Mouse (Mus musculus): Measurements from ENCODE around the gene Btn2a2. TPM values are rescaled to one million over a fixed set of nuclear protein-coding genes. Genes with fewer than 3 reads are reported as not detected.
"Not testable (repeated sequence)": the region's sequence is repeated elsewhere in the genome, so short reads cannot be mapped to it uniquely, and the experiment has no call there.

Gene Btn2a2
- polyA plus RNA-seq, 1 experiment: 0.20 TPM

- H3K4me3 ChIP-seq: peak within 1 kb of the TSS; percentile 41
- TF ChIP-seq MAX (IDR thresholded peaks at IDR 0.05; ENCODE audit: low read depth): peak; percentile 56
- peak; percentile 100 for TF ChIP-seq E2F4 (IDR thresholded peaks at IDR 0.05; ENCODE audit: insufficient read depth)
- TF ChIP-seq POLR2AphosphoS2 (IDR thresholded peaks at IDR 0.05; ENCODE audit: insufficient read length, low read depth): peak; percentile 98
- TF ChIP-seq POLR2A (IDR thresholded peaks at IDR 0.05; ENCODE audit: insufficient read length, low read depth): peak; percentile 91
- not testable (repeated sequence) for H3ac ChIP-seq (ENCODE audit: control insufficient read depth, insufficient read length); H3K79me2 ChIP-seq (ENCODE audit: control insufficient read depth, insufficient read depth); H3K27me3 ChIP-seq (ENCODE audit: control insufficient read depth, insufficient read depth, insufficient read length); H3K36me3 ChIP-seq (ENCODE audit: control insufficient read depth, insufficient read depth)
- H3K4me2 ChIP-seq (ENCODE audit: low read depth): peak within 1 kb of the TSS; percentile 88
Measured at GRCm38 (mm10) chr13:23535137-23536075, 46.7 kb upstream of the Btn2a2 start, which contains the start of gene Hist1h3g. Gene Hist1h3g, plus strand, starts transcription at chr13:23535422.

GRCm38 (mm10) chr13:23534368-23535131, 45.9 kb upstream of the Btn2a2 start:
- H3K36me3 ChIP-seq (ENCODE audit: control insufficient read depth, insufficient read depth): no peaks in the 10 kb centered on the region
- H3K4me2 ChIP-seq (ENCODE audit: low read depth): peak overlapping the region; percentile 88
- peak overlapping the region; percentile 41 for H3K4me3 ChIP-seq
- TF ChIP-seq MAX (IDR thresholded peaks at IDR 0.05; ENCODE audit: low read depth) (no peak), MYOD1 (IDR thresholded peaks at IDR 0.05; ENCODE audit: control insufficient read depth in 1 of 3, insufficient read length in 2 of 3, low read depth in 2 of 3) (no peak), POLR2AphosphoS2 (IDR thresholded peaks at IDR 0.05; ENCODE audit: insufficient read length, low read depth) (peak; percentile 59)
- no peaks in the 10 kb centered on the region for H3K79me2 ChIP-seq (ENCODE audit: control insufficient read depth, insufficient read depth)
- H3K27me3 ChIP-seq (ENCODE audit: control insufficient read depth, insufficient read depth, insufficient read length): no peaks in the 10 kb centered on the region
- H3ac ChIP-seq (ENCODE audit: control insufficient read depth, insufficient read length): no peak overlapping the region

- not testable (repeated sequence) for H3K27me3 ChIP-seq (ENCODE audit: control insufficient read depth, insufficient read depth, insufficient read length); H3K36me3 ChIP-seq (ENCODE audit: control insufficient read depth, insufficient read depth); H3ac ChIP-seq (ENCODE audit: control insufficient read depth, insufficient read length); H3K79me2 ChIP-seq (ENCODE audit: control insufficient read depth, insufficient read depth)
- Histone ChIP-seq H3K4me2 (ENCODE audit: low read depth) (peak within 1 kb of the TSS; percentile 88), H3K4me3 (peak within 1 kb of the TSS; percentile 41)
- TF ChIP-seq POLR2A (IDR thresholded peaks at IDR 0.05; ENCODE audit: insufficient read length, low read depth) (peak; percentile 57), E2F4 (IDR thresholded peaks at IDR 0.05; ENCODE audit: insufficient read depth) (peak; percentile 68), POLR2AphosphoS2 (IDR thresholded peaks at IDR 0.05; ENCODE audit: insufficient read length, low read depth) (peak; percentile 79)
Measured at GRCm38 (mm10) chr13:23533560-23534367, 45.1 kb upstream of the Btn2a2 start, which contains the start of gene Hist1h2af. Gene Hist1h2af, plus strand, starts transcription at chr13:23533906.

GRCm38 (mm10) chr13:23532262-23533075, 43.8 kb upstream of the Btn2a2 start:
- H3ac ChIP-seq (ENCODE audit: control insufficient read depth, insufficient read length): no peak overlapping the region
- no peaks in the 10 kb centered on the region for H3K27me3 ChIP-seq (ENCODE audit: control insufficient read depth, insufficient read depth, insufficient read length)
- H3K4me3 ChIP-seq: peak overlapping the region; percentile 41
- H3K79me2 ChIP-seq (ENCODE audit: control insufficient read depth, insufficient read depth): no peaks in the 10 kb centered on the region
- H3K4me2 ChIP-seq (ENCODE audit: low read depth): peak overlapping the region; percentile 79
- no peaks in the 10 kb centered on the region for H3K36me3 ChIP-seq (ENCODE audit: control insufficient read depth, insufficient read depth)
- TF ChIP-seq TCF12 (IDR thresholded peaks at IDR 0.05; ENCODE audit: insufficient read depth, poor library complexity, severe bottlenecking) (no peak), POLR2A (IDR thresholded peaks at IDR 0.05; ENCODE audit: insufficient read length, low read depth) (no peak), TCF3 (IDR thresholded peaks at IDR 0.05; ENCODE audit: insufficient read length, low read depth) (no peak), SRF (IDR thresholded peaks at IDR 0.05; ENCODE audit: control insufficient read depth, insufficient read length, low read depth) (no peak), CEBPB (IDR thresholded peaks at IDR 0.05; ENCODE audit: insufficient read depth, poor library complexity, severe bottlenecking) (no peak), REST (IDR thresholded peaks at IDR 0.05; ENCODE audit: insufficient read depth, insufficient read length) (no peak), E2F4 (IDR thresholded peaks at IDR 0.05; ENCODE audit: insufficient read depth) (no peak), MAX (IDR thresholded peaks at IDR 0.05; ENCODE audit: low read depth) (no peak), MYOG (IDR thresholded peaks at IDR 0.05; ENCODE audit: control insufficient read depth in 1 of 3, insufficient read depth in 1 of 3, insufficient read length in 2 of 3, low read depth in 2 of 3) (no peak), POLR2AphosphoS2 (IDR thresholded peaks at IDR 0.05; ENCODE audit: insufficient read length, low read depth) (no peak), MYOD1 (IDR thresholded peaks at IDR 0.05; ENCODE audit: control insufficient read depth in 1 of 3, insufficient read length in 2 of 3, low read depth in 2 of 3) (no peak), USF1 (IDR thresholded peaks at IDR 0.05; ENCODE audit: low read depth) (no peak)
